Mouse (Mus musculus) thymus, postnatal 0 days (tissue): ENCODE measurements around the gene Mapk14. TPM values are rescaled to one million over a fixed set of nuclear protein-coding genes. Genes with fewer than 3 reads are reported as not detected.
"Not testable (repeated sequence)": the region's sequence is repeated elsewhere in the genome, so short reads cannot be mapped to it uniquely, and the experiment has no call there.

Experiments used
- DNase-seq: peaks from one replicate; pipeline ENCODE4 v3.0.0-alpha.2; 2015; ENCODE audit warnings: low spot score
- polyA plus RNA-seq: library from polyadenylated mRNA; unstranded; fragments of >200 nt; fragmentation: Nextera tagmentation; extraction: Ambion mirVana; gene quantifications from 2 replicates; pipeline ENCODE4 v1.2.1, GENCODE M21; 2015

The Mapk14 gene
- polyA plus RNA-seq, 1 experiment from 2014 or later, result 45.7 TPM

DNA sequence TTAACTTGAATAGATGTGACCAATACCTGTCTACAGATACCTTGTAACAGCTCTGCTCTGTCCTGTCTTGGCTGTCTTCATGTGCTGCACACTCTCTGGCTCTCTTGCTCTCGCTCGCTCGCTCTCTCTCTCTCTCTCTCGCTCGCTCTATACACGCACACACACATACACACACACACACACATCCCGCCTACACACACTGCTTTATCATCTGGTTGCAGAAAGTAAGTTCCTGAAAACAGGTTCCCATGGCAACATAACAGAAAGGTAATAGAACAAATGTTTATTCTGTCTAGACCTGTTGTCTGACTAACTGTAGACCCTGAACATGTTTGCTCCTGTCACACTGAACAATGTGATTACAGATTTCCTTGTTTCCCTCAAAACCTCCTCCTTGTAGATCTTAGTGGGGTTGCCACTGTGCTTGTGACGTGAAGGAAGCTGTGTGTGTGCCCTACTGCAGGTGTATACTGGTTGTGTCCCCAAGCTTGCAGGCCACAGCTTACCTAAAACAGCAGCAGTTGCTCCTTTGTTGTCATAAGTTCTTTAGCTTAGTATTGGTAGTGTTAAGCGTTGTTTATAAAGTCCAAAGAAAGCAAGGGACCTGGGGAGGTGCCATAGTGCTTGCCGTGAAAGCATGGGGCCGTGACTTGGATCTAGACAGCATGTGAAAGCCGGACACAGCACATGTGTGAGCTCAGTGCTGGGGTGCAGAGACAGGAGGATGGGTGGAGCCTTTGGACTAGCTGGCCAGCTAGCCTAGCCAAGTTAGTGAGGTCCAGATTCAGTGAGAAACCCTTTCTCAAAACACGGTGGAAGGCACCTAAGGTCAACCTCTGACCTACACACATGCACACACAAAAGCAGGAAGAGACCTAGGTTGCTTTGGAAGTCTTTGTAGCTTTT lies 6.4 kb downstream of the Mapk14 start:
- DNase-seq, result peak; percentile 39

- DNase-seq, result no peak
Measured at GRCm38 (mm10) chr17:28698245-28698644, 7.1 kb downstream of the Mapk14 start.

DNA sequence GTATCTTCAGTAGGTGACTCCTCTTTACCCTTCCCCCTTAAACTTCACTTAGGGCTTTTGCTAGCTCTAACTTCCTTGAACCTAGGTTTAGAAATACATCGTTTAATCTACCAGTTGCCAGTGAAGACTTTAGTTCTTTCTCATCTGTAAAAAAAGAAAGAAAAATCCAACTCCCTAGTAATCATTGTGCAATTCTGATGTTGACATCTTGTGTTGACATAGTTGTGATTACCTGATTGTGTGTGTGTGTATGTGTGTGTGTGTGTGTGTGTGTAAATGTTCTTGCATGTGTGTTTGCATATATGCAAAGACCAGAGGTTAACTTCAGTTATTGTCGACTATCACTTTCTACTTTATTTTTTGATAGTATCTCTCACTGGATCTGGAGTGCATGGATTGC lies 7.5 kb downstream of the Mapk14 start:
- no peak for DNase-seq

DNA sequence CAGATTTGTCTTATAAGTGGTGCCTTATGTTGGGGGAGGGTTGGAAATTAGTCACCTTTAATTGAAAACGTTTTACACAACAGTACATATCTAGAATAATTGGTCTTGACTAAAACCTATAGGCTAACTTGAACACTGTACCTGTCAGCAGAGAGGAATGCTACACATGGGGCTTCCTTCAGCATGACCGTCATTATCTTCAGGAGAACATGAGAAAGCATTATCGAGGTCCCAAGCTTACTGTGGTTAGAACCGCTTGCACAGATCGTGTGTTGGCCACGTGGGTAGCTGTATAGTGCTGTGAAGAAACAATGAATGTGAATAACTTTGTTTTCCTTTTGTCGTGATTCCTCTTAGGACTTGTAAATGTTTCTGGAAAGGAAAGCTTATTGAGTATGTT lies 8.7 kb downstream of the Mapk14 start:
- DNase-seq, result no peak

DNA sequence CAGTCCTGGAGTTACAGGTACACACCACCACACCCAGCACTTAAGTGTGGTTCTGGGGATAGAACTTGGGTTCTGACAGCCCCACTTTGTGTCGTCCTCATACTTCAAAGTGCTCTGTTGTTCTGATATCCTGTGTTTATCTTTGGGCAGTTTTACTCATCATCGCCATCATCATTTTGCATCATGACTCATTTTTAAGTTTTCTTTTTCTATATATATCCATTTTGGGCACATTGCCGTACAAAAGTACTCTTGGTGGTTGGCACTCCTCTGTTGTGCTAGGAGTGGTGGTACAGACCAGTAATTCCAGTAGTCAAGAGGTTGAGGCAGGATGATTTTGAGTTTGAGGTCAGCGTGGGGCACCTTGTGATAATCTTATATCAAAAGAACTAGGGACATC lies 10.0 kb downstream of the Mapk14 start:
- DNase-seq, result no peak

DNA sequence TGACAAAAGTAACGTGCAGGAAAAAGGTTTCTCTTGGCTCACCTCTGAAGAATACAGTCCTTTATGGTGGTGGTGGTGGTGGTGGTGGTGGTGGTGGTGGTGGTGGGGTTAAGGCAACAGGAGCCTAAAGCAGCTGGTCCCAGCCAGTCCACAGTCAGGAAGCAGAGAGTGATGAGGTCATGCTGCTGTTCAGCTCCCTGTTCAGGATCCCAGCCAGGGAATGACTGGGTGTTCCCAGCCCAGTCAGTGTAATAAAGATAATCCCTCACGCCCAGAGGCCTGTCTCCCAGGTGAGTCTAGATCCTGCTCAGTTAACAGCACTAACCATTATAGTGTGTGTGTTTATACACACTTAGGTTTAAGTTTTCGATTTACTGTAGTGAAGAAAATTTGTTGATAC lies 10.6 kb downstream of the Mapk14 start:
- no peak for DNase-seq

GRCm38 (mm10) chr17:28702646-28703045 lies 11.5 kb downstream of the Mapk14 start:
- no peak for DNase-seq

DNA sequence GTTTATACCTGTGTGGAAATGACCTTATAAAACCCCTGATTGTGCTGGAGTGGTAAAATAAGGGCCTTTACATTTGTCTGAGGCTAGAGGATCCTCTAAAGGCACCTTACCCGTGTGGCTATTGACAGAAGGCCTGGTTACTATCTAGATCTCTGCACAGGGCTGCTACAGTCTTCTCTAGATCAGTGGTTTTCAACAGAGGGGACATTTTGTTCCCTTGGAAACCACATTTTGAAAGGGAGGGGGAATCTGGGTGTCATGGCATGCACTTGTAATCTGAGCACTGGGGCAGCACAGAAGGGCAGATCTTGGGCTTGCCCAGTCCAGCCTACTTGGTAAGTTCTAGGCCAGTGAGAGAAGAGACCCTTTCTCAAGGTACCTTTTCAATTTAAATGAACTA lies 15.6 kb downstream of the Mapk14 start:
- no peak for DNase-seq

GRCm38 (mm10) chr17:28707136-28707627 lies 16.1 kb downstream of the Mapk14 start:
- DNase-seq, result no peak

- no peak for DNase-seq
Measured at GRCm38 (mm10) chr17:28707816-28708215, 16.7 kb downstream of the Mapk14 start.

GRCm38 (mm10) chr17:28708989-28709388 lies 17.9 kb downstream of the Mapk14 start:
- no peak for DNase-seq

- DNase-seq, result no peak
Measured at GRCm38 (mm10) chr17:28709552-28710290, 18.6 kb downstream of the Mapk14 start.

- DNase-seq, result no peak
Measured at GRCm38 (mm10) chr17:28710291-28710688, 19.2 kb downstream of the Mapk14 start.

DNA sequence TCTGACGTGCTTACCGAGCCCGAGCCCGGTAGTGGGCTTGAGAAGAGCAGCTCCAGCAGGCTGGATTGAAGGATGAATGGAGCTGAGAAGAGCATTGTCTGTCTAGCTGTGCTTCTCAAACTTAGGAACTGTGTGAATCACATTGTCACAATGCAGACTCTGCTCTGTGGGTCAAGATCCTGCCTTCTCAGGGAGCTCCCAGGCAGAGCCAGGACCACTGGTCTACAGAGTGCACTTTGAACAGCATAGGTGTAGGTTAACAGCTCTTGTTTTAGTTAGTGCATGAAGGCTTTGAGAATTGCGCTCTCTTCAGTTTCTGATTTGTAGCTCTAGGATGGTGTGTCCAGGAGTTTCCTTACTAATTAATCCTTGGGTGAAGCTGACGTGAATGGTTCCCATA lies 20.1 kb downstream of the Mapk14 start:
- DNase-seq, result no peak

GRCm38 (mm10) chr17:28712305-28712704 lies 21.2 kb downstream of the Mapk14 start:
- no peak for DNase-seq

GRCm38 (mm10) chr17:28714006-28714405 lies 22.9 kb downstream of the Mapk14 start:
- no peak for DNase-seq

- DNase-seq, result no peak
Measured at GRCm38 (mm10) chr17:28715832-28716548, 24.9 kb downstream of the Mapk14 start.

DNA sequence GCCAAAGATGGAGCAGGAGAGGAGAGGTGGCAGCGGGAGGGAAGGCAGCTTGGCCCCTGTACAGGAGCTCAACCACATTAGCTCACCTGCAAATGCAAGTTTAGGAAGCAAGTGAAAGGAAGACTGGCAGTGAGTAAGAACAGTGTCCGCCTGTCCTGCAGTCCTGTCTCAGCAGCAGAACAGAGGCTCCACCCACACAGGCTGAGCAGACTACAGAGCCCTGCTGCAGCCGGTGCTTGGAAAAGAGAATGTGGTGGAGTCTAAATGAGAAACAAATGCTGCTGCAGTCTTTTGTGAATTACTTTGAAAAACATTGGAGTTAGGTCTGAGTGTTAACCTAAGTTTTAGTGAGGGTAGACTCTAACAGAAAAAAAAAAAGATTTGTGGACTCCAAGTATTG lies 26.4 kb downstream of the Mapk14 start:
- DNase-seq, result no peak

GRCm38 (mm10) chr17:28725783-28726182 lies 34.7 kb downstream of the Mapk14 start, which contains the start of gene AC170998.1:
Gene AC170998.1 (plus strand): TSS chr17:28726083.
- DNase-seq, result no peak

DNA sequence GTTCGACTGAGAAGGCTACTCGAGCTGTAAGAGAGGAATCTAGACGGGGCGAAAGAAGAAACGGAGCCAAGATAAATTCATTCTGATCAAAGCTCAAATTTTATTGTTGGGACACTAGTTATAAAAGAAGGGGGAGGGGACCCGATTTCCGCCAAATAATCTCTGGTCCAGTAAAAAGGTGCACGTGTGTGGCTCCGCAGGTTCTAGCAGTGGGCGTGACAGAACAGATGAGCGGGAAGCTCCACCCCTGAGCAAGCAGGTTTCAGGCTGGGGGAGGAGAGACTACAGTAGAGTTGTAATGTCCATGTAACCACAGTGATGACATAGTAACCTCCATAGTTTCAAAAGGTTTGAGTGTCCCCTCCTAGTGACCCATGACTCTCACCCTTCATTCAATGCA lies 36.4 kb downstream of the Mapk14 start:
- not testable (repeated sequence) for DNase-seq

DNA sequence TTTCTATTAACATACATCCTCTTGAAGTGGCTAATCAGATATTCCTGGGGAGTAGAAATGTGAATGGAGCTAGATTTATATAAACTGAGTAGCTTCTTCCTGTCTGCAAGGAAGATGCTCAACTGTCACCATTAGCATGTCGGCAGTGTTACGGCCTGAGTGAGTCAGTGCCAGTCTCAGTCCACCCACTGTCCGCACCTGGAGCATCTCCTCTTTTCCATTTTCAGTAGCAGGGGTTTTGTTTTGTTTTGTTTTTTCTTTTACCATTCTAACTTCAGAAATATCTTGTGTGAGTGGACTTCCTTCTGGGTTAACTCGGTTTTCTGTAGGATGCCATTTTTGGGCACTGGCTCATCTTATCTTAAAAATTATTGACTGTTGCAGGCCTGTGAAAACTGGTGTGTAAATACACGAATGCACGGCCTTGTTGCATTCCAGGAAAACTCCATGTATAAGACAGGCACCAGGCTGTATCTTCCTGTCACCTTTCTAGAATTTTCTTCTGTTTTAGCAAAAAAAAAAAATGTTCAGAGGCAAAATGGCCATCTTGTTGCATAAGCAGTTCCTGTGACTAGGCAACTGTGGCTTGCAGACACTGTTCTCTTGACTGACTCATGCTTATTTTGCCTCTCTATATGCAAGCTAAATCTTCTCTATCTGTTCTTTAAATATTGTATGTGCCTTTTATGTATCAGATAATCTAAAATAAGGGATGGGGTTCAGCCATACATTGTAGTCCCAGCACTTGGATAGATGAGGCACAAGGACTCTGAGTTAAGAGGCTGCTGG lies 44.4 kb downstream of the Mapk14 start:
- DNase-seq, result no peak
